Mouse (Mus musculus): ENCODE measurements around the gene Gm10775.

The Gm10775 gene

GRCm38 (mm10) chr13:65259239-65259638, at the start of gene Gm10775:
Gm10775 (plus strand) TSS chr13:65259539.
- DNase-seq = no peak

- no peak for DNase-seq
Measured at GRCm38 (mm10) chr13:65225945-65226344, 33.4 kb upstream of the Gm10775 start.

- DNase-seq = no peak
Measured at GRCm38 (mm10) chr13:65226657-65227056, 32.7 kb upstream of the Gm10775 start.

- DNase-seq = no peak
Measured at GRCm38 (mm10) chr13:65237211-65237610, 22.1 kb upstream of the Gm10775 start.

GRCm38 (mm10) chr13:65240509-65241098, 18.7 kb upstream of the Gm10775 start:
- peak; percentile 98 for DNase-seq

GRCm38 (mm10) chr13:65241099-65241626, 18.2 kb upstream of the Gm10775 start:
- peak; percentile 95 for DNase-seq

GRCm38 (mm10) chr13:65241627-65242318, 17.6 kb upstream of the Gm10775 start:
- DNase-seq = peak; percentile 63

GRCm38 (mm10) chr13:65242319-65242787, 17.0 kb upstream of the Gm10775 start:
- DNase-seq = peak; percentile 24

- DNase-seq = peak; percentile 48
Measured at GRCm38 (mm10) chr13:65243273-65243672, 16.1 kb upstream of the Gm10775 start.

GRCm38 (mm10) chr13:65258175-65258954, 974 bp upstream of the Gm10775 start:
- DNase-seq = no peak

GRCm38 (mm10) chr13:65262086-65262485, 2.7 kb downstream of the Gm10775 start:
- DNase-seq = no peak

GRCm38 (mm10) chr13:65277994-65278382, 18.6 kb downstream of the Gm10775 start:
- DNase-seq = no peak

- DNase-seq = peak; percentile 95
Measured at GRCm38 (mm10) chr13:65278383-65279341, 19.3 kb downstream of the Gm10775 start, which contains the start of gene Zfp369. Zfp369 (plus strand) TSS chr13:65278814.

- peak; percentile 20 for DNase-seq
Measured at GRCm38 (mm10) chr13:65286771-65287170, 27.4 kb downstream of the Gm10775 start.

GRCm38 (mm10) chr13:65296354-65296753, 37.0 kb downstream of the Gm10775 start:
- no peak for DNase-seq
